In the genomic region with DNA sequence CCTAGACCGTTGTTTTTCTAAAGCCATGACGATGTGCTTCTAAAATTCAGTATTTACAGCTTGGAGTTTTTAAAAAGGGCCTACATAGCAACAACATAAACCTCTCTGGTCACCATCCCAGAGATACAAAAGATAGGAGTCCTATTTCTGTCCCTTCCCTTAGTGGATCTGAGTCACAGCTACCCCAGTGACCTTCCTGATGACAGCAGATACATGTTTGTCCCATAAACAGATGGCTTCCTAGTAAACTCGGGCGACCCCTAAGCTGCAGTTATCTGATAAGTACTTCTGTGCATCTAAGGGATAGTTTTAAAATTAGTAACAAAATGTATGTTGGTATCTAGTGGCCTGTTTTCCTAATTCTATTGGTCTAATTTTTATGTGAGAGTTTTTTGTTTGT, we compare ENCODE assay signal across 17 mouse cellular contexts. TPM values are rescaled to one million over a fixed set of nuclear protein-coding genes. Genes with fewer than 3 reads are reported as not detected.
DNase-seq lines count a peak whose midpoint lies in the region; ATAC-seq and TF ChIP-seq lines count a peak whose summit lies in the region.
"Had no signal": no experiment of that assay in that cellular context is flagged by ENCODE, and none has a peak within 500 bp of the region (broad histone marks: within the 10 kb centered on the region; RNA-seq: fewer than 3 reads in every experiment).

No protein-coding gene starts in this region.

- no peak for ATAC-seq in embryonic facial prominence, embryonic 15.5 days (ENCODE audit: insufficient number of reproducible peaks, low FRiP score, low TSS enrichment, low read depth)
- no peak for ATAC-seq in heart, embryonic 15.5 days (replicated peaks; ENCODE audit: insufficient number of reproducible peaks, insufficient read depth, low FRiP score, low read depth)

- 43% methylated on average over 4 of the region's 4 CpGs for WGBS in embryonic facial prominence, embryonic 15.5 days
- WGBS in embryonic facial prominence, embryonic 10.5 days = 69% methylated on average over 4 of the region's 4 CpGs
- WGBS in heart, embryonic 15.5 days = 43% methylated on average over 4 of the region's 4 CpGs

- H3K4me1 ChIP-seq in embryonic facial prominence, embryonic 15.5 days = peaks cover 36% of the 10 kb centered on the region
- peaks cover 50% of the 10 kb centered on the region for H3K4me1 ChIP-seq in embryonic facial prominence, embryonic 10.5 days
- peaks cover 51% of the 10 kb centered on the region for H3K4me1 ChIP-seq in heart, embryonic 15.5 days (replicated peaks)
- peaks cover 20% of the 10 kb centered on the region for H3K4me1 ChIP-seq in embryonic fibroblast, embryonic 13.5 days (ENCODE audit: control insufficient read depth, insufficient read depth, low read length)

- no peak for DNase-seq in embryonic facial prominence, embryonic 10.5 days (ENCODE audit: low spot score)
- no peak for DNase-seq in heart, postnatal 10 days
- DNase-seq in kidney, postnatal 36 days = peak; percentile 38 to 48
- DNase-seq in kidney, postnatal 10 days = no peak
- DNase-seq: cerebellum, adult 8-10 months; gastrocnemius, postnatal 14 days; kidney, postnatal 14 days; layer of hippocampus, postnatal 36 days; left cerebral cortex, postnatal 4 days; lung, adult 18-20 months; midbrain, embryonic 14.5 days; thymus, postnatal 25 days had no signal

- 0 out of 2 replicates have a peak overlapping the region, but pooled peaks have one; percentile 28 for H3K27ac ChIP-seq in embryonic facial prominence, embryonic 15.5 days (replicated peaks)
- no peak overlapping the region for H3K27ac ChIP-seq in embryonic facial prominence, embryonic 10.5 days (replicated peaks)
- peak overlapping the region; percentile 83; the same call in 1 of the 2 replicates for H3K27ac ChIP-seq in heart, embryonic 15.5 days
- peak overlapping the region; percentile 92 for H3K27ac ChIP-seq in embryonic fibroblast, embryonic 13.5 days (ENCODE audit: insufficient read depth, low read length)
- H3K27ac ChIP-seq: embryonic facial prominence, embryonic 12.5 days; hindbrain, embryonic 10.5 days had no signal

- no peaks in the 10 kb centered on the region for H3K9me3 ChIP-seq in embryonic facial prominence, embryonic 15.5 days (replicated peaks)
- no peaks in the 10 kb centered on the region for H3K9me3 ChIP-seq in embryonic facial prominence, embryonic 10.5 days
- no peaks in the 10 kb centered on the region for H3K9me3 ChIP-seq in heart, embryonic 15.5 days (replicated peaks)
- H3K9me3 ChIP-seq: embryonic facial prominence, embryonic 12.5 days; hindbrain, embryonic 10.5 days had no signal

- intact Hi-C loops in heart, postnatal 10 days (cut with DNase I) = no loop called here

- H3K4me2 ChIP-seq in embryonic facial prominence, embryonic 15.5 days (replicated peaks) = no peak overlapping the region
- no peak overlapping the region for H3K4me2 ChIP-seq in heart, embryonic 15.5 days
- H3K4me2 ChIP-seq: embryonic facial prominence, embryonic 12.5 days had no signal

- no peak overlapping the region for H3K4me3 ChIP-seq in embryonic facial prominence, embryonic 15.5 days (replicated peaks)
- H3K4me3 ChIP-seq in embryonic facial prominence, embryonic 10.5 days = no peak overlapping the region
- H3K4me3 ChIP-seq in heart, embryonic 15.5 days = no peak overlapping the region
- no peak overlapping the region for H3K4me3 ChIP-seq in embryonic fibroblast, embryonic 13.5 days (ENCODE audit: insufficient read depth, low read length)
- H3K4me3 ChIP-seq: embryonic facial prominence, embryonic 12.5 days; hindbrain, embryonic 10.5 days had no signal

- no peak overlapping the region for H3K9ac ChIP-seq in embryonic facial prominence, embryonic 15.5 days
- no peak overlapping the region for H3K9ac ChIP-seq in heart, embryonic 15.5 days
- H3K9ac ChIP-seq: embryonic facial prominence, embryonic 12.5 days had no signal

- no peak for TF ChIP-seq POLR2A in embryonic fibroblast, embryonic 13.5 days (IDR thresholded peaks at IDR 0.05; ENCODE audit: low read depth, low read length)

- H3K36me3 ChIP-seq in embryonic facial prominence, embryonic 15.5 days = no peaks in the 10 kb centered on the region
- H3K36me3 ChIP-seq in embryonic facial prominence, embryonic 10.5 days (replicated peaks) = peaks cover 5% of the 10 kb centered on the region
- no peaks in the 10 kb centered on the region for H3K36me3 ChIP-seq in heart, embryonic 15.5 days
- H3K36me3 ChIP-seq: embryonic facial prominence, embryonic 12.5 days had no signal

- H3K27me3 ChIP-seq in embryonic facial prominence, embryonic 15.5 days = no peaks in the 10 kb centered on the region
- no peaks in the 10 kb centered on the region for H3K27me3 ChIP-seq in embryonic facial prominence, embryonic 10.5 days (replicated peaks; ENCODE audit: low read depth, poor library complexity, severe bottlenecking)
- no peaks in the 10 kb centered on the region for H3K27me3 ChIP-seq in heart, embryonic 15.5 days
- H3K27me3 ChIP-seq: embryonic facial prominence, embryonic 12.5 days had no signal

- TF ChIP-seq CTCF in embryonic fibroblast, embryonic 13.5 days (IDR thresholded peaks at IDR 0.05; ENCODE audit: borderline replicate concordance, insufficient read depth, low read length) = no peak

RNA-seq across cellular contexts. Expression of a gene that starts 26.1 kb away (rescaled TPM):
- 233 and 261 TPM in 2 replicates for polyA plus RNA-seq in embryonic facial prominence, embryonic 15.5 days (2015; fragmentation: Nextera tagmentation; extraction: Ambion mirVana)
- 116 TPM in 2 replicates for polyA plus RNA-seq in embryonic facial prominence, embryonic 10.5 days (2016; fragmentation: Nextera tagmentation; extraction: Ambion mirVana)
- polyA plus RNA-seq in heart, embryonic 15.5 days (2015; fragmentation: Nextera tagmentation; extraction: Ambion mirVana) = 169 and 183 TPM in 2 replicates
- total RNA-seq in heart, postnatal 10 days (2021) = 100 to 1,000 TPM; 231 to 247 TPM
- 740 and 800 TPM in 2 replicates for polyA plus RNA-seq in embryonic fibroblast, embryonic 13.5 days (2011; ENCODE audit: insufficient read length, low read depth, missing spikeins)

Comparison
In these comparisons a context has a peak if more than half of its experiments do, and no peak if none do; other contexts are left out.
1. DNase-seq: peak in kidney, postnatal 36 days (2 of 2); none in embryonic facial prominence, embryonic 10.5 days (single experiment), heart, postnatal 10 days (0 of 2) and kidney, postnatal 10 days (single experiment).